Mouse (Mus musculus) G1E (cell line): ENCODE measurements around the gene Hsdl1. TPM values are rescaled to one million over a fixed set of nuclear protein-coding genes. Genes with fewer than 3 reads are reported as not detected.

Source experiments
- ATAC-seq: 2 replicates; pipeline ENCODE4 v1.8.0; 2016; ENCODE audit warnings: mild to moderate bottlenecking; ENCODE audit not compliant: insufficient number of reproducible peaks, poor library complexity, low FRiP score, severe bottlenecking; ENCODE audit errors: extremely low read depth
- DNase-seq: peaks from one replicate; pipeline ENCODE4 v3.0.0; 2012; ENCODE audit warnings: low spot score
- H3K27me3 ChIP-seq: 2 replicates; pipeline ENCODE4 v1.6.1; 2012; ENCODE audit warnings: mild to moderate bottlenecking, low read length, inconsistent platforms; ENCODE audit not compliant: insufficient read depth
- H3K36me3 ChIP-seq: replicated peaks from 2 replicates; pipeline ENCODE3; 2012; ENCODE audit warnings: mild to moderate bottlenecking, inconsistent platforms
- H3K4me1 ChIP-seq: 2 replicates; pipeline ENCODE4 v1.6.1; 2012; ENCODE audit warnings: low read depth, low read length, inconsistent platforms, mixed read lengths; ENCODE audit not compliant: insufficient read depth
- H3K4me3 ChIP-seq: 2 replicates; pipeline ENCODE4 v1.5.1; 2012; ENCODE audit warnings: low read depth, mild to moderate bottlenecking, inconsistent platforms, low read length, moderate library complexity, mixed read lengths
- H3K9me3 ChIP-seq: replicated peaks from 2 replicates; pipeline ENCODE4 v1.6.1; 2012; ENCODE audit warnings: inconsistent platforms
- CTCF ChIP-seq: IDR thresholded peaks from 2 replicates; pipeline ENCODE4 v1.5.1; 2012; ENCODE audit warnings: low read depth, low read length, inconsistent platforms, mixed read lengths
- GATA1 ChIP-seq: IDR thresholded peaks from 2 replicates; pipeline ENCODE4 v1.6.1; 2012; ENCODE audit warnings: borderline replicate concordance, low read length, inconsistent platforms, mixed read lengths
- GATA2 ChIP-seq: IDR thresholded peaks from 2 replicates; pipeline ENCODE4 v1.6.1; 2012; ENCODE audit warnings: low read depth, low read length, inconsistent platforms, borderline replicate concordance
- POLR2AphosphoS5 ChIP-seq: IDR thresholded peaks from 2 replicates; pipeline ENCODE4 v1.6.1; 2012; ENCODE audit warnings: low read depth, low read length, inconsistent platforms; ENCODE audit not compliant: insufficient replicate concordance
- TAL1 ChIP-seq: conservative IDR thresholded peaks from 2 replicates; pipeline ENCODE4 v1.6.1; 2012; ENCODE audit warnings: low read depth, low read length, inconsistent platforms, mixed read lengths
- polyA plus RNA-seq: library from polyadenylated mRNA; stranded (reverse); fragments of >175 nt; gene quantifications from 2 replicates; pipeline ENCODE4 v1.2.3, GENCODE M21; 2012
- total RNA-seq, 2 experiments: library from RNA; stranded (forward) in 1 of 2; stranded (reverse) in 1 of 2; fragments of 200-1000 nt in 1 of 2; fragments of >200 nt in 1 of 2; fragmentation: Nextera tagmentation in 1 of 2; gene quantifications; 2 replicates each; pipeline ENCODE4 v1.2.3; 2014 to 2017

Gene Hsdl1
- total and polyA plus RNA-seq, 3 experiments, result 22.7 to 56.7 (median 42.2) TPM

GRCm38 (mm10) chr8:119585901-119586300, 10.9 kb upstream of the Hsdl1 start:
- peaks cover 12% of the 10 kb centered on the region for H3K9me3 ChIP-seq
- H3K27me3 ChIP-seq, result peaks cover 3% of the 10 kb centered on the region; the same call in 1 of the 2 replicates
- ATAC-seq, result no peak
- no peak for DNase-seq
- H3K4me3 ChIP-seq, result no peak overlapping the region; the same call in 1 of the 2 replicates
- TF ChIP-seq GATA1, result no peak
- no peak for TF ChIP-seq CTCF
- no peak for TF ChIP-seq POLR2AphosphoS5
- no peak for TF ChIP-seq GATA2
- TF ChIP-seq TAL1, result no peak
- peaks cover 2% of the 10 kb centered on the region for H3K36me3 ChIP-seq
- H3K4me1 ChIP-seq, result peaks cover 20% of the 10 kb centered on the region

- TF ChIP-seq GATA1 (no peak), TAL1 (peak; percentile 62), GATA2 (no peak)
- ATAC-seq, result peak; percentile 93
- Histone ChIP-seq H3K36me3 (peaks cover 2% of the 10 kb centered on the region), H3K4me1 (peaks cover 62% of the 10 kb centered on the region), H3K27me3 (no peaks in the 10 kb centered on the region), H3K4me3 (peak overlapping the region; percentile 39; the same call in 1 of the 2 replicates), H3K9me3 (no peaks in the 10 kb centered on the region)
- peak; percentile 60 for DNase-seq
These were observed 5.6 kb upstream of the Hsdl1 start for GRCm38 (mm10) chr8:119580441-119581161.

GRCm38 (mm10) chr8:119579096-119579495, 4.1 kb upstream of the Hsdl1 start:
- Histone ChIP-seq H3K4me1 (peaks cover 72% of the 10 kb centered on the region), H3K9me3 (no peaks in the 10 kb centered on the region), H3K36me3 (peaks cover 2% of the 10 kb centered on the region), H3K4me3 (no peak overlapping the region; the same call in 1 of the 2 replicates), H3K27me3 (no peaks in the 10 kb centered on the region)
- DNase-seq (no peak), ATAC-seq (no peak)
- no peak for TF ChIP-seq GATA2
- no peak for TF ChIP-seq TAL1
- TF ChIP-seq GATA1, result no peak
- TF ChIP-seq CTCF, result no peak
- no peak for TF ChIP-seq POLR2AphosphoS5

- no peak for TF ChIP-seq POLR2AphosphoS5
- TF ChIP-seq TAL1, result no peak
- TF ChIP-seq GATA2, result no peak
- TF ChIP-seq GATA1, result no peak
- TF ChIP-seq CTCF, result no peak
- ATAC-seq (no peak), DNase-seq (no peak)
- Histone ChIP-seq H3K9me3 (no peaks in the 10 kb centered on the region), H3K27me3 (no peaks in the 10 kb centered on the region), H3K4me3 (peak overlapping the region; percentile 85), H3K4me1 (peaks cover 83% of the 10 kb centered on the region), H3K36me3 (peaks cover 28% of the 10 kb centered on the region)
These were observed 363 bp upstream of the Hsdl1 start for GRCm38 (mm10) chr8:119575366-119575726.

GRCm38 (mm10) chr8:119572411-119572810, 2.6 kb downstream of the Hsdl1 start:
- peaks cover 56% of the 10 kb centered on the region for H3K36me3 ChIP-seq
- ATAC-seq (no peak), DNase-seq (no peak)
- peak overlapping the region; percentile 31; the same call in 1 of the 2 replicates for H3K4me3 ChIP-seq
- TF ChIP-seq GATA2 (no peak), TAL1 (no peak), CTCF (no peak), POLR2AphosphoS5 (no peak), GATA1 (no peak)
- peaks cover 65% of the 10 kb centered on the region for H3K4me1 ChIP-seq
- no peaks in the 10 kb centered on the region for H3K27me3 ChIP-seq
- no peaks in the 10 kb centered on the region for H3K9me3 ChIP-seq

DNA sequence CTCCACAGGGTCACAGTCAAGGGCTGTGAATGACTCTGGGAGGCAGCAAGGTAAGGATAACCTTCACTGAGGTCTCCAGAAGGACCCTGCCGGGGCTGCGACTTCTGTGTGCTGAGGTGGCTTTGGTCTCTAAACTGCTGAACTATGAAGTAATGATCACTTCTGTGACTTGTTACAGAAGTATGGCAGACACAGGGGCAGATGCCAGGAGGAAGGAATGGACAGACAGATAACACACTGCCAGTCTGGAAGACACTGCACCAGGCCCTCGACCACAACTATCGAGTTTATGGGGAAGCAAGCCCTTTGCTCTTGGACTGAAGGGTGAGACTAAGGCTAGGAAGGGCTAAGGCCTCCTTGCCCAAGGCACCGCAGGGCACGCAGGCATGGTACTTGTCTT, 3.8 kb downstream of the Hsdl1 start:
- Histone ChIP-seq H3K4me3 (no peak overlapping the region), H3K9me3 (no peaks in the 10 kb centered on the region), H3K36me3 (peaks cover 67% of the 10 kb centered on the region), H3K27me3 (no peaks in the 10 kb centered on the region), H3K4me1 (peaks cover 60% of the 10 kb centered on the region)
- ATAC-seq (no peak), DNase-seq (no peak)
- TF ChIP-seq GATA1 (no peak), CTCF (no peak), POLR2AphosphoS5 (no peak), GATA2 (no peak), TAL1 (no peak)

- no peaks in the 10 kb centered on the region for H3K9me3 ChIP-seq
- H3K4me3 ChIP-seq, result no peak overlapping the region; the same call in 1 of the 2 replicates
- TF ChIP-seq GATA1, result no peak
- TF ChIP-seq TAL1, result no peak
- TF ChIP-seq CTCF, result no peak
- no peak for TF ChIP-seq POLR2AphosphoS5
- no peak for TF ChIP-seq GATA2
- DNase-seq (no peak), ATAC-seq (no peak)
- H3K4me1 ChIP-seq, result peaks cover 49% of the 10 kb centered on the region
- H3K27me3 ChIP-seq, result no peaks in the 10 kb centered on the region
- peaks cover 79% of the 10 kb centered on the region for H3K36me3 ChIP-seq
These were observed 5.1 kb downstream of the Hsdl1 start for GRCm38 (mm10) chr8:119569881-119570280.
